Mouse (Mus musculus): ENCODE measurements around the gene Slc38a8. TPM values are rescaled to one million over a fixed set of nuclear protein-coding genes. Genes with fewer than 3 reads are reported as not detected.
A peak's percentile ranks its signal among the peaks of the same experiment; 100 is the strongest.

The Slc38a8 gene
- polyA plus RNA-seq, 1 experiment from 2014 or later: not detected

GRCm38 (mm10) chr8:119468091-119468490 is 33.4 kb downstream of the Slc38a8 start:
- Histone ChIP-seq H3K4me1 (ENCODE audit: control insufficient read depth, insufficient read depth, low read length) (peaks cover 11% of the 10 kb centered on the region), H3K36me3 (ENCODE audit: control insufficient read depth, insufficient read depth, low read length) (no peaks in the 10 kb centered on the region), H3K27me3 (ENCODE audit: control insufficient read depth, insufficient read depth, low read length) (no peaks in the 10 kb centered on the region), H3K9me3 (ENCODE audit: control insufficient read depth, low read depth, low read length) (no peaks in the 10 kb centered on the region), H3K27ac (ENCODE audit: low read length) (no peak overlapping the region), H3K9ac (replicated peaks; ENCODE audit: low read depth, low read length) (no peak overlapping the region), H3K4me2 (replicated peaks; ENCODE audit: low read depth, low read length) (no peak overlapping the region), H3K4me3 (ENCODE audit: low read depth, low read length) (no peak overlapping the region)
- WGBS: 83% methylated on average over 8 of the region's 8 CpGs
- ATAC-seq (ENCODE audit: insufficient number of reproducible peaks, insufficient read depth, low FRiP score, low read depth): no peak

- 68% methylated on average over 10 of the region's 10 CpGs for WGBS
- ATAC-seq (ENCODE audit: insufficient number of reproducible peaks, insufficient read depth, low FRiP score, low read depth): no peak
- Histone ChIP-seq H3K4me2 (replicated peaks; ENCODE audit: low read depth, low read length) (no peak overlapping the region), H3K27ac (ENCODE audit: low read length) (no peak overlapping the region), H3K9ac (replicated peaks; ENCODE audit: low read depth, low read length) (no peak overlapping the region), H3K36me3 (ENCODE audit: control insufficient read depth, insufficient read depth, low read length) (no peaks in the 10 kb centered on the region), H3K27me3 (ENCODE audit: control insufficient read depth, insufficient read depth, low read length) (no peaks in the 10 kb centered on the region), H3K4me1 (ENCODE audit: control insufficient read depth, insufficient read depth, low read length) (peaks cover 11% of the 10 kb centered on the region), H3K4me3 (ENCODE audit: low read depth, low read length) (no peak overlapping the region), H3K9me3 (ENCODE audit: control insufficient read depth, low read depth, low read length) (no peaks in the 10 kb centered on the region)
Observed at GRCm38 (mm10) chr8:119466794-119467193, 34.7 kb downstream of the Slc38a8 start.

DNA sequence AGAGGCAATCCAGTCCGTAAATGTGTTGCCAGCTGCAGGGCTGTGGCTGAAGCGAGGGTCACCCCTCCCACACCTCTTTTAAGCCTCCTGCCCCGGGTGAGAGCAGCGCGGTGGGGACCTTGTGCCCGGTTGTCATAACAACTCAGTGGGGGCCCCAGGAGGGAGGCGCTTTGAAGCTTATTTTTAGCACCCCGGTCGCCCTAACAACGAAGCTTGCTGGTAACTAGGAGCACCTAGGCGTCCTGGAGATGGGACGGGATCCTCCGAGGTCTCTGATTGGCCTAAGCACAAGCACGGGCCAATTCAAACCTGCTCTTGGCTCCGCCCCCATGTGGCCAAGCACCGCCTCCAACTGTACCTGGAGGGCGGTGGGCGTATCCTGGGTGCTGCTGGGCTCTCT is 35.4 kb downstream of the Slc38a8 start:
- H3K4me2 ChIP-seq (replicated peaks; ENCODE audit: low read depth, low read length): peak overlapping the region; percentile 36
- peaks cover 11% of the 10 kb centered on the region for H3K4me1 ChIP-seq (ENCODE audit: control insufficient read depth, insufficient read depth, low read length)
- no peaks in the 10 kb centered on the region for H3K27me3 ChIP-seq (ENCODE audit: control insufficient read depth, insufficient read depth, low read length)
- ATAC-seq (ENCODE audit: insufficient number of reproducible peaks, insufficient read depth, low FRiP score, low read depth): peak; percentile 69
- no peaks in the 10 kb centered on the region for H3K36me3 ChIP-seq (ENCODE audit: control insufficient read depth, insufficient read depth, low read length)
- no peaks in the 10 kb centered on the region for H3K9me3 ChIP-seq (ENCODE audit: control insufficient read depth, low read depth, low read length)
- H3K9ac ChIP-seq (replicated peaks; ENCODE audit: low read depth, low read length): no peak overlapping the region
- H3K27ac ChIP-seq (ENCODE audit: low read length): no peak overlapping the region
- no peak overlapping the region for H3K4me3 ChIP-seq (ENCODE audit: low read depth, low read length)
- 1% methylated on average over 18 of the region's 18 CpGs for WGBS

GRCm38 (mm10) chr8:119463709-119464108 is 37.8 kb downstream of the Slc38a8 start:
- 72% methylated on average over 7 of the region's 7 CpGs for WGBS
- Histone ChIP-seq H3K9ac (replicated peaks; ENCODE audit: low read depth, low read length) (no peak overlapping the region), H3K4me2 (replicated peaks; ENCODE audit: low read depth, low read length) (no peak overlapping the region)

DNA sequence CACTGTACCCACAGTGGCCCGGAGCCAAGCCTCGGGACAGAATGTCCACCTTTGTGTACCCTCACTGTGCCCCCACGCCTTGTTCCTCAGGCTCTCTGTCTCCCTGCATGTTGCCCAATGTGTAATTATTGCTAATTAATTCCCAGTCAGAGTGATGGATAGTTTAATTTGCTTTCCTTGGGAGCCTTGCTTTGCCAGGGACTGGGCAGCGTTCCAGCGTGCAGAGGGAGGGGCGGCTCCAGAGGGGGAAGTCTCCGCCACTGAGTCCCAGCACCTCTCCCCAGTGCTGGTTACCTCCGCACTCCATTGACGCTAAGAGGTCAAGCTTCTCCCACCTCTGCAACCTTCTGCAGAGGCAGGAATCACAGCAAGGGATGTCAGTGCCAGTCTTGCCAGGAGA is 40.1 kb downstream of the Slc38a8 start:
- H3K4me2 ChIP-seq (replicated peaks; ENCODE audit: low read depth, low read length): no peak overlapping the region
- no peaks in the 10 kb centered on the region for H3K36me3 ChIP-seq (ENCODE audit: control insufficient read depth, insufficient read depth, low read length)
- H3K9me3 ChIP-seq (ENCODE audit: control insufficient read depth, low read depth, low read length): no peaks in the 10 kb centered on the region
- H3K4me1 ChIP-seq (ENCODE audit: control insufficient read depth, insufficient read depth, low read length): peaks cover 11% of the 10 kb centered on the region
- no peak overlapping the region for H3K9ac ChIP-seq (replicated peaks; ENCODE audit: low read depth, low read length)
- no peak overlapping the region for H3K4me3 ChIP-seq (ENCODE audit: low read depth, low read length)
- H3K27me3 ChIP-seq (ENCODE audit: control insufficient read depth, insufficient read depth, low read length): no peaks in the 10 kb centered on the region
- no peak overlapping the region for H3K27ac ChIP-seq (ENCODE audit: low read length)
- ATAC-seq (ENCODE audit: insufficient number of reproducible peaks, insufficient read depth, low FRiP score, low read depth): no peak
- 62% methylated on average over 9 of the region's 9 CpGs for WGBS

More at GRCm38 (mm10) chr8:119463709-119464108, 37.8 kb downstream of the Slc38a8 start:
- no peaks in the 10 kb centered on the region for H3K36me3 ChIP-seq (ENCODE audit: control insufficient read depth, insufficient read depth, low read length)
- no peaks in the 10 kb centered on the region for H3K27me3 ChIP-seq (ENCODE audit: control insufficient read depth, insufficient read depth, low read length)
- no peaks in the 10 kb centered on the region for H3K9me3 ChIP-seq (ENCODE audit: control insufficient read depth, low read depth, low read length)
- no peak for ATAC-seq (ENCODE audit: insufficient number of reproducible peaks, insufficient read depth, low FRiP score, low read depth)
- H3K27ac ChIP-seq (ENCODE audit: low read length): no peak overlapping the region
- H3K4me3 ChIP-seq (ENCODE audit: low read depth, low read length): no peak overlapping the region
- peaks cover 11% of the 10 kb centered on the region for H3K4me1 ChIP-seq (ENCODE audit: control insufficient read depth, insufficient read depth, low read length)

GRCm38 (mm10) chr8:119459724-119460123 is 41.8 kb downstream of the Slc38a8 start:
- Histone ChIP-seq H3K4me1 (ENCODE audit: control insufficient read depth, insufficient read depth, low read length) (no peaks in the 10 kb centered on the region), H3K27me3 (ENCODE audit: control insufficient read depth, insufficient read depth, low read length) (no peaks in the 10 kb centered on the region), H3K4me2 (replicated peaks; ENCODE audit: low read depth, low read length) (no peak overlapping the region), H3K9me3 (ENCODE audit: control insufficient read depth, low read depth, low read length) (no peaks in the 10 kb centered on the region), H3K9ac (replicated peaks; ENCODE audit: low read depth, low read length) (no peak overlapping the region), H3K27ac (ENCODE audit: low read length) (no peak overlapping the region), H3K36me3 (ENCODE audit: control insufficient read depth, insufficient read depth, low read length) (no peaks in the 10 kb centered on the region), H3K4me3 (ENCODE audit: low read depth, low read length) (no peak overlapping the region)
- ATAC-seq (ENCODE audit: insufficient number of reproducible peaks, insufficient read depth, low FRiP score, low read depth): no peak
- 32% methylated on average over 16 of the region's 16 CpGs for WGBS

DNA sequence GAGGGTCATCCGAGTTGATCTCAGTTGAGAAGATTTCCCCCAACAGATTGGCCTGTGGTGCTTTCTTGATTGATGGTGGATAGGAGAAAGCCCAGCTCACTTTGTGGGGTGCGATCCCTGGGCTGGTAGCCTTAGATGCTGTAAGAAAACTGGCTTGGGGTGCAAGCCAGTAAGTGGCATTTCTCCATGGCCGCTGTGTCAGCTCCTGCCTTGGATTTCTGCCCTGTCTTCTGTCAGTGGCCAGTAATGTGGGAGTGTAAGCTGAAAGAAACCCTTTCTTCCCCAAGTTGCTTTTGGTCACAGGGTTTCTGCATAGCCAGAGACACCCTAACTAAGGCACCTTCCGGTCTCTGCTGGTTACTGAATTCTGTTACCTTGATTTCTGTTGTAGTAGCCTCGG is 45.5 kb downstream of the Slc38a8 start:
- WGBS: 74% methylated on average over 5 of the region's 5 CpGs
- H3K4me1 ChIP-seq (ENCODE audit: control insufficient read depth, insufficient read depth, low read length): no peaks in the 10 kb centered on the region
- no peak overlapping the region for H3K27ac ChIP-seq (ENCODE audit: low read length)
- H3K36me3 ChIP-seq (ENCODE audit: control insufficient read depth, insufficient read depth, low read length): no peaks in the 10 kb centered on the region
- no peaks in the 10 kb centered on the region for H3K9me3 ChIP-seq (ENCODE audit: control insufficient read depth, low read depth, low read length)
- H3K4me2 ChIP-seq (replicated peaks; ENCODE audit: low read depth, low read length): no peak overlapping the region
- H3K4me3 ChIP-seq (ENCODE audit: low read depth, low read length): no peak overlapping the region
- H3K27me3 ChIP-seq (ENCODE audit: control insufficient read depth, insufficient read depth, low read length): no peaks in the 10 kb centered on the region
- ATAC-seq (ENCODE audit: insufficient number of reproducible peaks, insufficient read depth, low FRiP score, low read depth): no peak
- H3K9ac ChIP-seq (replicated peaks; ENCODE audit: low read depth, low read length): no peak overlapping the region

GRCm38 (mm10) chr8:119452919-119453318 is 48.6 kb downstream of the Slc38a8 start:
- no peak for ATAC-seq (ENCODE audit: insufficient number of reproducible peaks, insufficient read depth, low FRiP score, low read depth)
- WGBS: 82% methylated on average over 5 of the region's 5 CpGs
- no peaks in the 10 kb centered on the region for H3K4me1 ChIP-seq (ENCODE audit: control insufficient read depth, insufficient read depth, low read length)

DNA sequence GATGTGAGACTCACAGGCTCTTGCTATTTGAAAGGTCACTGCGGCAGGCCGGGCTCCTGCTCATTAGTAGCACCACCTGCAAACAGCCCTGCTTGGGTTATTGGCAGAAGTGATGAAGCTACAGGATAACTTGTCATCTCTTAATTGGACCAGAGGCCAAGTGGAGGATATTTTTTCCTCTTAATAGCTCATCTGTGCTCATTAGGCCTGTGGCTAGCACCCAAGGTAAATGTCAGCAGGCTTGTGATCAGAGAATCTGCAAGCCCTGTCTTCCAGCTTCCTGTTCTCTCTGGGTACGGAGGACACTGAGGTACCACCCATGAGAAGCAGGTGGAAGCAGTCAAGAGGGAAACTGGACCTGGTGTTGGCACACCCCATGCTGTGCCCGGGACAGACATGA is 50.4 kb downstream of the Slc38a8 start:
- no peak overlapping the region for H3K4me3 ChIP-seq (ENCODE audit: low read depth, low read length)
- H3K4me1 ChIP-seq (ENCODE audit: control insufficient read depth, insufficient read depth, low read length): no peaks in the 10 kb centered on the region
- WGBS: 89% methylated on average over 4 of the region's 4 CpGs
- H3K4me2 ChIP-seq (replicated peaks; ENCODE audit: low read depth, low read length): no peak overlapping the region
- peaks cover 7% of the 10 kb centered on the region; the same call in 1 of the 2 replicates for H3K27me3 ChIP-seq (ENCODE audit: control insufficient read depth, insufficient read depth, low read length)
- H3K9me3 ChIP-seq (ENCODE audit: control insufficient read depth, low read depth, low read length): no peaks in the 10 kb centered on the region
- H3K9ac ChIP-seq (replicated peaks; ENCODE audit: low read depth, low read length): no peak overlapping the region
- H3K27ac ChIP-seq (ENCODE audit: low read length): no peak overlapping the region
- no peaks in the 10 kb centered on the region for H3K36me3 ChIP-seq (ENCODE audit: control insufficient read depth, insufficient read depth, low read length)
- ATAC-seq (ENCODE audit: insufficient number of reproducible peaks, insufficient read depth, low FRiP score, low read depth): no peak

More at GRCm38 (mm10) chr8:119452919-119453318, 48.6 kb downstream of the Slc38a8 start:
- Histone ChIP-seq H3K36me3 (ENCODE audit: control insufficient read depth, insufficient read depth, low read length) (no peaks in the 10 kb centered on the region), H3K27ac (ENCODE audit: low read length) (no peak overlapping the region), H3K4me2 (replicated peaks; ENCODE audit: low read depth, low read length) (no peak overlapping the region), H3K9me3 (ENCODE audit: control insufficient read depth, low read depth, low read length) (no peaks in the 10 kb centered on the region), H3K4me3 (ENCODE audit: low read depth, low read length) (no peak overlapping the region), H3K27me3 (ENCODE audit: control insufficient read depth, insufficient read depth, low read length) (no peaks in the 10 kb centered on the region), H3K9ac (replicated peaks; ENCODE audit: low read depth, low read length) (no peak overlapping the region)

Measured in stomach, embryonic 14.5 days (tissue).